Mouse (Mus musculus) neutrophil, adult 5-6 weeks (primary cell): ENCODE measurements at regions not wholly inside any gene's neighbourhood (a gene's known extent, or its start where the extent isn't known, plus 50 kb on each side); places are given as distances from the start of the nearest gene placed in this dataset.

Experiments used
- ATAC-seq: fragments of 151-379, 151-347 bp; 2 replicates; pipeline ENCODE4 v1.8.0; 2017; ENCODE audit warnings: mild to moderate bottlenecking, moderate TSS enrichment; ENCODE audit not compliant: insufficient number of reproducible peaks, poor library complexity, low FRiP score, severe bottlenecking; ENCODE audit errors: extremely low read depth

DNA sequence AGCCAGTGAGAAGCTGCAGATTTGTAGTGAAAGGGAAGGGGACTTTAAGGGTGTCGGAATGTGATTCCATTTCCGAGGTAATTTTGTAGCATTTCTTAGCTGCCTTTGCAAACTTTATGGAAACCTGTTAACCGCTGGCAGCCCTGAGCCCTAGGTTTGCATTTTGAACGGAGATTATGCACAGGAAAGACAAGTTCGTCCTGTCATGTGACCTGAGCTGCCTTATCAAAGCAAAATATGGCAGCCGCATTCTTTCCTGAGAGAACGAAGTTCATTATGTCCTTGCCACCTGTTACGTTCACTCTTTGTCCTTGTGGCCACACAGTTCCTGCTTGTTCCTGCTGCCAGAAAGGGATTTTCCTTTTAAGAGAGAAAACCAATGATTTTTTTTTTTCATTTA, 270.9 kb downstream of the Gm11146 start:
- no peak for ATAC-seq

GRCm38 (mm10) chr16:77329711-77330530, 272.0 kb downstream of the Gm11146 start:
- ATAC-seq, result no peak

DNA sequence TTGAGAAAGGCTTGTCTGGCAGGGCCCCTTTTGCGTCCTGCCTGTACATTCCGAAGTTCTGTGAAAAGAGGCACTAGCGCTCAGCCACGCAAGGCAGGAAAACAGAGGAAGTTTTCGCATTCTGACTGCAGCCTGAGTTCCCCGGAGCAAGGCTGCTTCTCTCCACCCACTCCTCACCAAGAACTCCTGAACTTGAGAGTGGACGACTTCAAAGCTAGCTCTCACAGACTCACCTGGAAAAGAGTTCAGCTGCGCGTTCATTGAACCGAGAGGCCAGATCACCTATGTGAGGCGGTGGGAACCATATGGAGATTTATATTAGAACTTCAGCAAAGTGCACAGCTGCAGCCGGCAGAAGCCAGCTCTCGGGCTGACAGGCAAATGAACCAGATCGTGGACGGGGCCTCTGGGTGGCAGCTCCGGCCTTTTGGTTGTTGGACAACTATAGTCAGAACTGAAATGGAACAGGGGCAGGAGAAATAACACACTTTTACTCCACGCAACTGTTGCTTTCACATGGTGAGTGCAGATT, 272.7 kb downstream of the Gm11146 start:
- ATAC-seq, result no peak

DNA sequence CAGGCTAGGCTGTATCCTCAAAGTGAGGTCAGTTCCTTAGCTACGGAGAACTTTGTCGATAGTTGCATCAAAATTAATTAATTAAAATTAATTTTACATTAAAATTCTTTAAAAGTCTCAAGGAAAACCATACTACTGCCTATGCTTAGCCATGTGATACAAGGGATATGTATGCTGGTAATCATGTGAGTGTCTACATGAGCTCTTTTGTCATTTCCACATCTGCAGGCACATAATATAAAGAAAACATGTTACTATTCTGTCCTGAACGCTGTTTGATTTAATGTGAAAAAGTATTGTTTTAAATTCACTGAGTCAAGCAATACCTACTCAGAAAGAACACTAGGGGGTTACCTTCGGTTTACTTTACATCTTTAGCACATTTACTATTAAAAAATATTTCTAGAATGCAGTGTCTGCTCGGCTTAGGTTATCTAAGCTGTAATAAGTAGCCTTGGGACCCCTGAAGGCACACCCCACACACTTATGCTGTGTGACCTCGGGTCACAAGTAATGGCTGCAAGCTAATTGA, 273.2 kb downstream of the Gm11146 start:
- ATAC-seq, result no peak

GRCm38 (mm10) chr16:77328049-77328448, 273.8 kb downstream of the Gm11146 start:
- no peak for ATAC-seq

DNA sequence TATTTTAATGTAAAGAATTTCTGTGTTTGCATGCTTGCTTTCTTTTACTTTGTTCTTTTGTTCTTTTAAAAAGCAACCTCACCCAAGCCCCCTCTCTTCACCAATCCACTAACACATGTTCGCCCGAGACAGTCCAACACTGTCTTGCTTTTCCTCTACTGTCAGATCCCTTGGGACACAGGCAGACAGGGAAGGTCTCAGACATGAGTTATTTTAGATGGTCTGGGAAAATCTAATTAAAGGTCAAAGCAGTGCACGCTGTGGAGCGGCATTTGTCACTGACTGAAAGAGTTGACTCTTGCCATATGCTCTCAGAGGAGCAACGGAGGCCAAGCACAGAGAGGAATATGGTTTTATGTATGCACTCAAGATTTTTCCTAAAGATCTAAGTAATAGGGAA, 279.6 kb downstream of the Gm11146 start:
- no peak for ATAC-seq

- no peak for ATAC-seq
Measured at GRCm38 (mm10) chr16:77318150-77318549, 283.7 kb downstream of the Gm11146 start.

DNA sequence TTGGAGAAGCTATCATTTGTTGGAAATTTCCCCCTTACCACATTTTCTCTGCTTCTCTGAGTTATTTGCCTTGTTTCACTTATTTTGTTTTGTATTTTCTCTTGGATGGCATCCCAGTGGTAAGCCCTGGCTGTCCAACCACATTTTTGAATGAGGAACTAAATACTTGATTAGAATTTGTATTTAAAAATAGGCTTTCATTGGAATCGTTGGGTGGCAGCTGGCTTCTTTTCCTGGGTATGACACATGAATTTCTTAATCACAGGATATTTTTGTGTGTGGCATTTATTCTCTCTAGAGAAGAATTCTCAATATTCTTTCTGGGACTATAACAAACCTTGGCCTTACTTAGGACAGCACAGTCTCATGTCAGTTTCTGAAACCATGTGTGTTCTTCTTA, 286.5 kb downstream of the Gm11146 start:
- ATAC-seq, result no peak

GRCm38 (mm10) chr16:77313195-77313594, 288.7 kb downstream of the Gm11146 start:
- no peak for ATAC-seq

GRCm38 (mm10) chr16:77301270-77302171, 288.0 kb downstream of the Usp25 start:
- no peak for ATAC-seq

- no peak for ATAC-seq
Measured at GRCm38 (mm10) chr16:77300572-77301213, 287.2 kb downstream of the Usp25 start.

DNA sequence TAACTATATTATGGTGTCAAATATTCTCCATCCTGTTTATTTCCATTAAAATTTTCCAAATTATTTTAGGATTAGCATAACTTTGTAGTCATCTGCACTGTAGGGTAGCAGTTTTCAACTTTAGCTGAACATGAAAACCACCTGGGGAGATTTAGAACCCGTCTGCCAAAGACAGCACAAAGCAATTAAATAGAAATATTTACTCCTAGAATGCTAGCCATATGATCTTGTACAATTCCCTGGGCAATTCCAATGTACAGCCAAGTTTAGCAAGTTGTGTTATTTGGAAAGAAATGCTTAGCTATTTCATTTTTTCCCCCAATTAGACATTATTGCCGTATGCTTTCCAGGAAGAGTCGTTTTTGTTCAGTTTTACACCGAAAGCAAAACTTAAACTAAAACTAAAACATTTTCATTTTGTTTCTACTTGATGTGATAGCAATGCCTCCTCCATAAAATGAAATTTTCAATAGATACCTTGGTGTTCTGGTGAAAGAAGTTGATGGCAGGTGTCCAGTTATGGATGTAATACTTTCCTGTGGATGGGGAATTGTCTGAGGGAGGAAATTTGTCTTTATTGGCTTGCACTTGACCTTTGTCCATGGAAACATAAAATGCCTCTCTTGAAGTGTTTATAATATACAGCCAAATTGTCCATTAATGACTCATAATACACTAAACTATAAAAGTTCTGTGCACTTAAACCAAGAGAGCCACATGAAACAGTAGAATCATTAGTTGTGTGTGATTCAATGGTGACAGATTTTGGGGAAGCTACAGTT, 282.3 kb downstream of the Usp25 start:
- ATAC-seq, result no peak

DNA sequence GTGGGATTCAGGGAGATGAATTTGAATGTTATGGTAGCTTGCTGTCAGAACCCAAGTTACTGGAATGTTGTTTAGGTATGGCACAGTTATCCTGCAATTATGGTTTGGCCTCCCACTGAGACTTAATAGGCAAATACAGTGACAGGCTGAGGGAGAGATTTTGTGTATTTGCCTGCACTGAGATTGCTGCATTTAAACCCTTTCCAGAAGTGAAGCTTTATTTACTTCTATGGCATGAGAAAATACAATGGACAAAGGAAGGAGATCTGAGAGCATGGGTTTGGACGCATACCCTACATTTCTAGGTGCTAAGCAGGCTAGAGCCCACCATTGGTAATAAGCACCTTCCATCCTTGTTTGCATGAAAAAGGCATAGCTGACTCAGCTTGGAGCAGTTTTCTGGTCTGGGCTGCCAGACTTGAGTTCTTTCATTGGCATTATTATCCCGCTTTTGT, 278.8 kb downstream of the Usp25 start:
- ATAC-seq, result no peak

DNA sequence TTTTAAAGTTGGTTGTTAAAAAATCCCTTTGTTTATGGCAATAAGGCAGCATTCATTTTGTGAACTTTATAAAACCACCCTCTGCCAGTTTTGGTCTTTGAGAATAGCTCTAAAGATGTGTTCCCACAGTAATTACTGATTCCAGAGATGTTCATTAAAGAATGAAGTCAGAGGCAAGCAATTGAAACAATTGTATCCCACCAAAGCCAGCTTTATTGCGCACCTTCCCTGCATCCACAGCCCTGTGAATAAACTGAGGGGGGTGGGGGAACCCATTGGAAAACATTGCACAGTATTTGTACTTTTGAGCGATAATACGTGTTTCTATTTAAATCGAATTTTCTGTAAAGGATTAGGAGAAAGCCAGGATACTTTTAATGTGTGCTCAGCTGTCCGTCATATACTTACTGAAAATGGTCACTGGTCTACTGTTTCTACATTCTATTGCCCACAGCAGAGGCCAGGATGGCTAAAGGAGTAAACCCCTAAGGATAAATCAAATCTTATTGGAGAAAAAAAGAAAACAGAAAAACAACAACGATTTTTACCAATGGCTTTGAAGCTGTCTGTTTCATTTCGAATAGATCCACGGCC, 278.3 kb downstream of the Usp25 start:
- ATAC-seq, result no peak

DNA sequence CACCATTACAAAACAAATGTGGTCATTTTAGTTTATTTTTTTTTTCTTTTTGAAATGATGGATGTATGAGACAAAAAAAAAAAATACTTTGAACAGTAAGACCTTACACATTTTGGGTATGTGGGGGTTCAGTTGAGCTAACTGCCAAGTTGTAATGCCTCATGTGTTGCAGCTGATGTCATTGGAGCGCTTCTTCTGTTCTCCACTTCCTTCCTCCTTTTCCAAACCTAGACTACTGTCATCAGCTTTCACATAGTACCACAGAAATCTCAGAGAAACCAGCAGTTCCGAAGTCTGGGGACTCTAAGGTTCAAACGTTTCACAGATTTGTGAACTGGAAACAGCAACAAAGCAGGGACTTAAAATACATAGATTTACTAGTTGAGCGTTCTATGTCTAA, 270.7 kb downstream of the Usp25 start:
- no peak for ATAC-seq

GRCm38 (mm10) chr16:77279916-77280315, 266.4 kb downstream of the Usp25 start:
- ATAC-seq, result no peak

- ATAC-seq, result no peak
Measured at GRCm38 (mm10) chr16:77279495-77279894, 266.0 kb downstream of the Usp25 start.

GRCm38 (mm10) chr16:77273306-77273705, 259.8 kb downstream of the Usp25 start:
- ATAC-seq, result no peak
